In genomic region chr10:111299591-111299990, GRCm38 (mm10) we compare ENCODE assay signal across 8 mouse cellular contexts. TPM values are rescaled to one million over a fixed set of nuclear protein-coding genes. Genes with fewer than 3 reads are reported as not detected.
A peak's percentile ranks its signal among the peaks of the same experiment; 100 is the strongest.
DNase-seq lines count a peak whose midpoint lies in the region; ATAC-seq and TF ChIP-seq lines count a peak whose summit lies in the region.

No protein-coding gene starts in this region.

- ATAC-seq in heart, embryonic 11.5 days (replicated peaks; ENCODE audit: insufficient number of reproducible peaks, low FRiP score, low TSS enrichment), result no peak
- no peak for ATAC-seq in forebrain, postnatal 0 days

- no peaks in the 10 kb centered on the region for H3K27me3 ChIP-seq in heart, embryonic 11.5 days (ENCODE audit: control insufficient read depth, insufficient read depth, low read length)
- H3K27me3 ChIP-seq in forebrain, postnatal 0 days (ENCODE audit: insufficient read depth, low read length), result no peaks in the 10 kb centered on the region
- H3K27me3 ChIP-seq in splenic B cell, adult 2 months (ENCODE audit: control insufficient read depth, insufficient read depth, low read length, poor library complexity, severe bottlenecking), result no peaks in the 10 kb centered on the region

- DNase-seq in heart, adult 11 months, result no peak
- DNase-seq in right cerebral cortex, adult 18-20 months, result peak; percentile 46
- no peak for DNase-seq in right cerebral cortex, postnatal 36 days (ENCODE audit: low spot score in 2 of 2)
- DNase-seq in forebrain, postnatal 0 days, result peak; percentile 33
- peak; percentile 9 for DNase-seq in splenic B cell, adult 2 months (ENCODE audit: low read depth, low spot score)
- DNase-seq in T-cell, adult 2 months (ENCODE audit: low spot score), result no peak
- DNase-seq in spleen, adult 12 weeks (ENCODE audit: low spot score), result no peak

- no peak overlapping the region for H3K4me3 ChIP-seq in heart, embryonic 11.5 days (ENCODE audit: low read depth, low read length)
- H3K4me3 ChIP-seq in forebrain, postnatal 0 days (ENCODE audit: low read depth, low read length), result no peak overlapping the region

- TF ChIP-seq CTCF in forebrain, postnatal 0 days (IDR thresholded peaks at IDR 0.05; ENCODE audit: low read depth), result peak; percentile 49

- H3K27ac ChIP-seq in heart, embryonic 11.5 days (ENCODE audit: low read depth, low read length), result no peak overlapping the region
- no peak overlapping the region for H3K27ac ChIP-seq in forebrain, postnatal 0 days (ENCODE audit: low read depth, low read length)

- H3K4me2 ChIP-seq in heart, embryonic 11.5 days, result peak overlapping the region; percentile 72; the same call in 1 of the 2 replicates
- no peak overlapping the region for H3K4me2 ChIP-seq in forebrain, postnatal 0 days (ENCODE audit: low read depth)

- H3K9me3 ChIP-seq in heart, embryonic 11.5 days (replicated peaks; ENCODE audit: control insufficient read depth, low read length), result no peaks in the 10 kb centered on the region
- H3K9me3 ChIP-seq in forebrain, postnatal 0 days (ENCODE audit: low read length), result no peaks in the 10 kb centered on the region

- no peak overlapping the region for H3K9ac ChIP-seq in heart, embryonic 11.5 days (ENCODE audit: low read depth, low read length)
- H3K9ac ChIP-seq in forebrain, postnatal 0 days, result no peak overlapping the region

- WGBS in heart, embryonic 11.5 days (ENCODE audit: insufficient replicate concordance), result 82% methylated on average over 6 of the region's 6 CpGs
- WGBS in forebrain, postnatal 0 days, result 75% methylated on average over 6 of the region's 6 CpGs

- H3K4me1 ChIP-seq in heart, embryonic 11.5 days (ENCODE audit: control insufficient read depth, insufficient read depth, low read length), result peaks cover 4% of the 10 kb centered on the region; the same call in 1 of the 2 replicates
- no peaks in the 10 kb centered on the region for H3K4me1 ChIP-seq in forebrain, postnatal 0 days (ENCODE audit: insufficient read depth)

- no peaks in the 10 kb centered on the region for H3K36me3 ChIP-seq in heart, embryonic 11.5 days (ENCODE audit: control insufficient read depth, insufficient read depth, low read length)
- no peaks in the 10 kb centered on the region; the same call in 1 of the 2 replicates for H3K36me3 ChIP-seq in forebrain, postnatal 0 days (ENCODE audit: insufficient read depth)
- H3K36me3 ChIP-seq in splenic B cell, adult 2 months (ENCODE audit: control insufficient read depth, insufficient read depth, low read length, poor library complexity, severe bottlenecking), result no peaks in the 10 kb centered on the region

RNA-seq across cellular contexts. Expression of gene Bbs10, which starts 1.1 kb away (rescaled TPM):
- polyA plus RNA-seq in heart, embryonic 11.5 days (2014; fragmentation: Nextera tagmentation; extraction: Ambion mirVana), result 4.1 and 6.3 TPM in 2 replicates
- 4.4 and 4.8 TPM in 2 replicates for total RNA-seq in forebrain, postnatal 0 days (2014; rRNA removed)
- polyA plus RNA-seq in forebrain, postnatal 0 days (2015; fragmentation: Nextera tagmentation; extraction: Ambion mirVana), result 1.5 and 2.1 TPM in 2 replicates

Comparison
In these comparisons a context has a peak if more than half of its experiments do, and no peak if none do; other contexts are left out.
1. DNase-seq: peak in right cerebral cortex, adult 18-20 months (single experiment), forebrain, postnatal 0 days (single experiment) and splenic B cell, adult 2 months (single experiment); none in heart, adult 11 months (single experiment), right cerebral cortex, postnatal 36 days (0 of 2), T-cell, adult 2 months (single experiment) and spleen, adult 12 weeks (single experiment).